Mouse (Mus musculus): ENCODE measurements around the gene Gm6525. TPM values are rescaled to one million over a fixed set of nuclear protein-coding genes. Genes with fewer than 3 reads are reported as not detected.

The Gm6525 gene
- total and polyA plus RNA-seq, 2 experiments from 2014 or later: 2.3 TPM; not detected in 1

DNA sequence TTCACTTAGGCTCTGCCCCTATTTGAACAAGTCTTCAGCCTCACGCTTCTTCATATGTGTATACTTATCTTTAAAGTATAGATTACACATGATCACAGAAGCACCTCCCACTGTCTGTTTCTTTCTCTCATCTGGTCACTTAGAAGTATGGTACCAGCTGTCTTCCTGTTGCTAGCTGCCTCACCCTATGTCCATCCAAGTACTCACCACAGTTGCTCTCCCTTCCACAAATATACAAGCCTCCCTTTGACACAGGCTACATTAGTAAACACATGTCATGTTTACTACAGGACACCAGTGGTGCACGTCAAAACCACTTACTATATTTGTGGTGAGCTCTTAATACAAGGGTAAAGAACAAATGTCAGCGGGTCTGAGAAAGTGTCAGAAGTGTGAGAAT, 42.5 kb upstream of the Gm6525 start:
- Histone ChIP-seq H3K27ac (no peak overlapping the region), H3K4me2 (ENCODE audit: low read depth, low read length) (no peak overlapping the region), H3K4me3 (ENCODE audit: low read length) (no peak overlapping the region), H3K9ac (replicated peaks; ENCODE audit: low read length) (no peak overlapping the region), H3K27me3 (ENCODE audit: insufficient read depth, low read length) (no peaks in the 10 kb centered on the region), H3K4me1 (ENCODE audit: insufficient read depth, low read length) (no peaks in the 10 kb centered on the region), H3K36me3 (ENCODE audit: insufficient read depth, low read length) (no peaks in the 10 kb centered on the region), H3K9me3 (ENCODE audit: low read length) (no peaks in the 10 kb centered on the region)
- TF ChIP-seq CTCF (IDR thresholded peaks at IDR 0.05; ENCODE audit: low read depth): no peak
- WGBS: 92% methylated on average over 3 of the region's 3 CpGs
- DNase-seq (ENCODE audit: low spot score) (no peak), ATAC-seq (no peak)

DNA sequence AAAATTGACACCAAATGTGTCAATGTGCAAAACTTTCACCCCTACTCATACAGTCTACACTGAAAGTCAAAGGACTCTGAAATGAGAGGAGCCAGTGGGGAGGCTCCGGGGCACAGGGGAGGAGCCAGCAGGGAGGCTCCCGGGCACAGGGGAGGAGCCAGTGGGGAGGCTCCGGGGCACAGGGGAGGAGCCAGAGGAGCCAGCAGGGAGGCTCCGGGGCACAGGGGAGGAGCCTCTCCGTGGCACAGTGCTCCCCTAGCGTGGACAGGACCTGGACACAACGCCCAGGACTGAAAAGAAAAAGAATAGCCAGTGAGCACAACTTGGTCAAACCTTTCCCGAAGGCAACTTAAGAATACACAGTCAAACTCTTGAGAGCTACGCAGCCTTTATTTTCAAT, 38.5 kb upstream of the Gm6525 start:
- Histone ChIP-seq H3K36me3 (ENCODE audit: insufficient read depth, low read length) (no peaks in the 10 kb centered on the region), H3K9me3 (ENCODE audit: low read length) (no peaks in the 10 kb centered on the region), H3K4me2 (ENCODE audit: low read depth, low read length) (no peak overlapping the region), H3K9ac (replicated peaks; ENCODE audit: low read length) (no peak overlapping the region), H3K4me1 (ENCODE audit: insufficient read depth, low read length) (no peaks in the 10 kb centered on the region), H3K4me3 (ENCODE audit: low read length) (no peak overlapping the region), H3K27me3 (ENCODE audit: insufficient read depth, low read length) (no peaks in the 10 kb centered on the region), H3K27ac (no peak overlapping the region)
- no peak for TF ChIP-seq CTCF (IDR thresholded peaks at IDR 0.05; ENCODE audit: low read depth)
- ATAC-seq (no peak), DNase-seq (ENCODE audit: low spot score) (no peak)
- WGBS: 35% methylated on average over 9 of the region's 9 CpGs

DNA sequence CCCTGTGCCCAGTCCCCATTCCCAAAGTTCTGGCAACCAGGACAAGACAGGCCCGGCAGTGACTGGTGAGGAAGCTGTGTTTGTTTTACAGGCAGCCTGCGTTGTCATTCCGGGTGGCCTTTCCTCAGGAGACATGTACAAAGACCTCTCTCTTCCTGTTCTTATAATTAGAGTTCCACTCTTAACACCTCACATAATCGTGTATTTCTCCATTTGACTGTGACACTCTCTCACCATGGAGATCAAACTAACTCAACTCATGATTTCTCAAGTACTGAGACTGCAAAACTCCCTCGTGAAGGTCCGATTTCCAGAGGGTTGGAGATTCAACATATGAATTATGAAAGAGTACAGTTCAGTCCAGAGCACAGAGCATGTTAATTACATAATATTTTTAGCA, 38.0 kb upstream of the Gm6525 start:
- H3K9me3 ChIP-seq (ENCODE audit: low read length): no peaks in the 10 kb centered on the region
- no peak for DNase-seq (ENCODE audit: low spot score)
- no peak for ATAC-seq
- no peak for TF ChIP-seq CTCF (IDR thresholded peaks at IDR 0.05; ENCODE audit: low read depth)
- H3K9ac ChIP-seq (replicated peaks; ENCODE audit: low read length): no peak overlapping the region
- 77% methylated on average over 6 of the region's 6 CpGs for WGBS
- no peak overlapping the region for H3K4me2 ChIP-seq (ENCODE audit: low read depth, low read length)
- H3K36me3 ChIP-seq (ENCODE audit: insufficient read depth, low read length): no peaks in the 10 kb centered on the region
- H3K4me1 ChIP-seq (ENCODE audit: insufficient read depth, low read length): no peaks in the 10 kb centered on the region
- H3K27ac ChIP-seq: no peak overlapping the region
- H3K4me3 ChIP-seq (ENCODE audit: low read length): no peak overlapping the region
- no peaks in the 10 kb centered on the region for H3K27me3 ChIP-seq (ENCODE audit: insufficient read depth, low read length)

DNA sequence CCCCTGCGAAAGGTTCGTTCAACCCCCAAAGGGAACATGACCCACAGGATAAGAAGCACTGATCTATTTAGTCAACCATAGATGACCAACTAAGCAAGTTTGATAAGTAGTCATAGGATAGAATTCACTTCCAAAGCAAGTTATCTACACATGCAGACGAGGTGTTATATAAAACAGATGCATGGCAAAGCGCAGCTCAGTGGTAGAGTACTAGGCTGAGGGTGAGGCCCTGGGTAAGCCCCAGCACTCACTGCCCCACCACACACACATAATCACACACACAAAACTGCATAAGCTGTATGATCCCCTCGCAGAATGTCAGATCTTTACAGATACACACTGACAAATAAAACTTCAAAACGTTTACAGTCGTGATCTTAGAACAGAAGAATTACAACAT, 37.4 kb upstream of the Gm6525 start:
- Histone ChIP-seq H3K9ac (replicated peaks; ENCODE audit: low read length) (no peak overlapping the region), H3K4me3 (ENCODE audit: low read length) (no peak overlapping the region), H3K27ac (no peak overlapping the region), H3K4me2 (ENCODE audit: low read depth, low read length) (no peak overlapping the region), H3K27me3 (ENCODE audit: insufficient read depth, low read length) (no peaks in the 10 kb centered on the region), H3K4me1 (ENCODE audit: insufficient read depth, low read length) (no peaks in the 10 kb centered on the region), H3K36me3 (ENCODE audit: insufficient read depth, low read length) (no peaks in the 10 kb centered on the region), H3K9me3 (ENCODE audit: low read length) (no peaks in the 10 kb centered on the region)
- DNase-seq (ENCODE audit: low spot score) (no peak), ATAC-seq (no peak)
- TF ChIP-seq CTCF (IDR thresholded peaks at IDR 0.05; ENCODE audit: low read depth): no peak
- 92% methylated on average over 7 of the region's 7 CpGs for WGBS

DNA sequence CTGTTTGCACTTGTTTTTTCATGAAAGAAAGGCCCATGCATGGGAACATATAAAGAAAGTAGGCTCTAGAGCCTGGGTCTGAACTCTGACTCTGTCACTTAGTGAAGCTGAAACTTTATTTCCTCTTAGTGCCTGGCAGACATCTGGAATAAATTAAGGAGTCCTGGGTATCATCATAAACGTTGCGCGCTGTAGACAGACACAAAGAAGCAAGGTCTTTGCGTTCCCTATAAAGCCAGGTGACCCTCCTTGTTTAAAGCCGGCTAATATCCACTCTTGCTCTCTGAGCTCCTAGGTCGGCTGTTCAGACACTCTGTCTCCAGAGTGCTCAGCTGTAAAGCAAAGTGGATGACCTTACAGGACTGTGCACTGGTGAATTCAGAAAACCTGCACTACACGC, 33.0 kb upstream of the Gm6525 start:
- no peaks in the 10 kb centered on the region for H3K36me3 ChIP-seq (ENCODE audit: insufficient read depth, low read length)
- H3K4me3 ChIP-seq (ENCODE audit: low read length): no peak overlapping the region

DNA sequence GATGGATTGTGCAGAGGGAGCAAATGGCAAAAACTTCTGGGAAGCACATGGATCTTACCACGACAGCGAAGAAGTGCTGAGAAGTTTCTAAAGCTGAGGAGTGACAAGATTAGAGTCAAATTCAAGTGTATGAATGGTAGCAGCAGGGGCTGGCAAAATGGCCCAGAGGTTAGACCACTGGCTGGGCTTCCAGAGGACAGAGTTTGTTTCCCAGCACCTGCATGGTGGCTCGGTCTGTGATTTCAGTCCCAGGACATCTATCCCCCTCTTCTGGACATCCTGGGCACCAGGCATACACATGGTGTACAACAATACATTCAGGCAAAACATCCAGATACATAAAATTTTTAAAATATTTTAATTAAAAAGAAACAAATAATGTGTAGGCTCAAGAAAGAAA, 24.1 kb upstream of the Gm6525 start:
- H3K4me3 ChIP-seq (ENCODE audit: low read length): no peak overlapping the region
- H3K9me3 ChIP-seq (ENCODE audit: low read length): no peaks in the 10 kb centered on the region
- no peak overlapping the region for H3K27ac ChIP-seq
- no peak overlapping the region for H3K9ac ChIP-seq (replicated peaks; ENCODE audit: low read length)
- DNase-seq (ENCODE audit: low spot score): no peak
- no peaks in the 10 kb centered on the region for H3K27me3 ChIP-seq (ENCODE audit: insufficient read depth, low read length)
- no peaks in the 10 kb centered on the region for H3K36me3 ChIP-seq (ENCODE audit: insufficient read depth, low read length)
- no peak for ATAC-seq
- H3K4me2 ChIP-seq (ENCODE audit: low read depth, low read length): no peak overlapping the region
- H3K4me1 ChIP-seq (ENCODE audit: insufficient read depth, low read length): no peaks in the 10 kb centered on the region
- TF ChIP-seq CTCF (IDR thresholded peaks at IDR 0.05; ENCODE audit: low read depth): no peak
- WGBS: 94% methylated on average over 3 of the region's 3 CpGs

More for the DNA sequence above, 33.0 kb upstream of the Gm6525 start:
- no peak for TF ChIP-seq CTCF (IDR thresholded peaks at IDR 0.05; ENCODE audit: low read depth)
- Histone ChIP-seq H3K4me1 (ENCODE audit: insufficient read depth, low read length) (no peaks in the 10 kb centered on the region), H3K4me2 (ENCODE audit: low read depth, low read length) (no peak overlapping the region), H3K9ac (replicated peaks; ENCODE audit: low read length) (no peak overlapping the region), H3K27me3 (ENCODE audit: insufficient read depth, low read length) (no peaks in the 10 kb centered on the region), H3K27ac (no peak overlapping the region), H3K9me3 (ENCODE audit: low read length) (no peaks in the 10 kb centered on the region)
- 84% methylated on average over 7 of the region's 7 CpGs for WGBS
- no peak for ATAC-seq
- DNase-seq (ENCODE audit: low spot score): no peak

DNA sequence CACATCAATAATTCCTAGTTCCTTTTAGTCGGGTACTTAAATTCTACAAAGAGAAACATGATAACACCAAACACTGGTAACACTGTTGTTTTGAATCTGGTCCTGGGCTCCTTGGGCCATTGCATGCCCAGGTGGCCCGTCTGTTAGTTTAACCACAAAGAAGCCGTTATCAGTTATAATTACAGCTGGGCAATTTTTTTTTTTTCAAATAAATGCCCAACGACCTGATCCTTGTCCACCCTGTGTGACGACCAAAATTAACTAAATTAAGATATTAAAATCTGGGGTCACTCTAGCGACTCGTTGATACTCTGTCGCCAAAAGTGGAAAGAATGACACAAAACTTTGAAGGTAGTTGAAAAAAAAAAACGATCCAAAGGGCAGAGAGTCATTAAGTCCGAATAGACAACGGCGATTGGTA, 19.2 kb upstream of the Gm6525 start:
- 18% methylated on average over 12 of the region's 12 CpGs for WGBS
- Histone ChIP-seq H3K9me3 (ENCODE audit: low read length) (no peaks in the 10 kb centered on the region), H3K9ac (replicated peaks; ENCODE audit: low read length) (no peak overlapping the region), H3K4me1 (ENCODE audit: insufficient read depth, low read length) (no peaks in the 10 kb centered on the region), H3K27ac (no peak overlapping the region), H3K27me3 (ENCODE audit: insufficient read depth, low read length) (no peaks in the 10 kb centered on the region), H3K36me3 (ENCODE audit: insufficient read depth, low read length) (peaks cover 11% of the 10 kb centered on the region; the same call in 1 of the 2 replicates), H3K4me3 (ENCODE audit: low read length) (no peak overlapping the region), H3K4me2 (ENCODE audit: low read depth, low read length) (peak overlapping the region; percentile 95)
- ATAC-seq (no peak), DNase-seq (ENCODE audit: low spot score) (no peak)
- TF ChIP-seq CTCF (IDR thresholded peaks at IDR 0.05; ENCODE audit: low read depth): no peak

Data from hindbrain, postnatal 0 days (tissue).